Comparison of ENCODE assay signal across 15 mouse cellular contexts in the genomic region with DNA sequence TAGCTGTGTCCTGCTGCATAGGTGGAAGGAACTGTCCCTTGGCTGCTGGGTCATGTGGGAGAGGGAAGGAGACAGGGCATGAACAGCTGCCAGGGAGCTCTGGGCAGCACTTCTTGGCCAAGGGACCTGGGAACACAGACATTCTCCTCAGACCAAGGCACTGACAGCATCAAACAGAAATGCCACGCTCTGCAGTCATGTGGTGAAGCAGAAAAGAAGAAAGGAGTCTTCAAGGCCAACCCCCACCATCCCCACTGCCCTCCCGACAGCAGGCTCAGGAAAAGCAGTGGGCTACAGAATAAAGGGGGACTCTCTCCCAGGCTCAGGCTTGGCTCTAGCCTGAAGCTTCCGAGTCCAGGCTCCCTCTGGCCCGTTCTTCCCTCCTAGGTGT.
A peak's percentile ranks its signal among the peaks of the same experiment; 100 is the strongest.
DNase-seq lines count a peak whose midpoint lies in the region; ATAC-seq and TF ChIP-seq lines count a peak whose summit lies in the region.
"Had no signal": no experiment of that assay in that cellular context is flagged by ENCODE, and none has a peak within 500 bp of the region (broad histone marks: within the 10 kb centered on the region; RNA-seq: fewer than 3 reads in every experiment).

No protein-coding gene starts in this region.

- H3K9ac ChIP-seq in hindbrain, embryonic 13.5 days, result 0 out of 2 replicates have a peak overlapping the region, but pooled peaks have one; percentile 24
- no peak overlapping the region for H3K9ac ChIP-seq in limb, embryonic 14.5 days (ENCODE audit: low read depth, low read length, severe bottlenecking)
- H3K9ac ChIP-seq: heart, embryonic 15.5 days; intestine, embryonic 15.5 days; liver, embryonic 14.5 days had no signal

- no peak overlapping the region for H3K27ac ChIP-seq in hindbrain, embryonic 13.5 days
- H3K27ac ChIP-seq in hindbrain, embryonic 10.5 days, result no peak overlapping the region
- no peak overlapping the region for H3K27ac ChIP-seq in limb, embryonic 14.5 days (replicated peaks; ENCODE audit: low read depth, low read length)
- H3K27ac ChIP-seq: intestine, embryonic 15.5 days; liver, embryonic 14.5 days had no signal

- H3K27me3 ChIP-seq in hindbrain, embryonic 13.5 days, result no peaks in the 10 kb centered on the region
- H3K27me3 ChIP-seq in hindbrain, embryonic 10.5 days (ENCODE audit: insufficient read depth, poor library complexity, severe bottlenecking), result no peaks in the 10 kb centered on the region
- no peaks in the 10 kb centered on the region for H3K27me3 ChIP-seq in limb, embryonic 14.5 days (ENCODE audit: control insufficient read depth, insufficient read depth, low read length)
- H3K27me3 ChIP-seq: heart, embryonic 15.5 days; intestine, embryonic 15.5 days had no signal

- H3K4me2 ChIP-seq in hindbrain, embryonic 13.5 days, result no peak overlapping the region
- no peak overlapping the region for H3K4me2 ChIP-seq in limb, embryonic 14.5 days (replicated peaks; ENCODE audit: low read depth, low read length, severe bottlenecking)
- H3K4me2 ChIP-seq: heart, embryonic 15.5 days; intestine, embryonic 15.5 days had no signal

- H3K9me3 ChIP-seq in hindbrain, embryonic 13.5 days, result no peaks in the 10 kb centered on the region
- no peaks in the 10 kb centered on the region for H3K9me3 ChIP-seq in hindbrain, embryonic 10.5 days
- no peaks in the 10 kb centered on the region for H3K9me3 ChIP-seq in limb, embryonic 14.5 days (ENCODE audit: control insufficient read depth, low read length)
- H3K9me3 ChIP-seq: heart, embryonic 15.5 days; intestine, embryonic 15.5 days had no signal

- peaks cover 69% of the 10 kb centered on the region for H3K4me1 ChIP-seq in hindbrain, embryonic 13.5 days (replicated peaks)
- peaks cover 52% of the 10 kb centered on the region for H3K4me1 ChIP-seq in hindbrain, embryonic 10.5 days (replicated peaks)
- H3K4me1 ChIP-seq in limb, embryonic 14.5 days (ENCODE audit: control insufficient read depth, insufficient read depth, low read length), result peaks cover 48% of the 10 kb centered on the region

- no peak for ATAC-seq in hindbrain, embryonic 13.5 days (ENCODE audit: low FRiP score)
- 0 out of 2 replicates have a peak, but pooled peaks have one; percentile 13 for ATAC-seq in limb, embryonic 14.5 days (ENCODE audit: low FRiP score, low read depth)
- ATAC-seq: intestine, embryonic 15.5 days had no signal

- no peak for TF ChIP-seq POLR2A in limb, embryonic 14.5 days (IDR thresholded peaks at IDR 0.05; ENCODE audit: borderline replicate concordance, extremely low read depth, insufficient read depth, insufficient read length)

- no peak overlapping the region for H3K4me3 ChIP-seq in hindbrain, embryonic 13.5 days
- no peak overlapping the region for H3K4me3 ChIP-seq in hindbrain, embryonic 10.5 days
- no peak overlapping the region for H3K4me3 ChIP-seq in limb, embryonic 14.5 days (replicated peaks; ENCODE audit: low read length)
- H3K4me3 ChIP-seq: heart, embryonic 15.5 days; intestine, embryonic 15.5 days had no signal

- H3K36me3 ChIP-seq in hindbrain, embryonic 13.5 days, result no peaks in the 10 kb centered on the region
- no peaks in the 10 kb centered on the region for H3K36me3 ChIP-seq in hindbrain, embryonic 10.5 days
- H3K36me3 ChIP-seq in limb, embryonic 14.5 days (ENCODE audit: control insufficient read depth, insufficient read depth, low read length), result no peaks in the 10 kb centered on the region
- H3K36me3 ChIP-seq: heart, embryonic 15.5 days; intestine, embryonic 15.5 days had no signal

- DNase-seq in adrenal gland, adult 2 months, result peak; percentile 70
- DNase-seq in adrenal gland, adult 18-20 months (ENCODE audit: low spot score in 2 of 2), result no peak
- DNase-seq in hindbrain, embryonic 10.5 days (ENCODE audit: low spot score), result no peak
- DNase-seq in right cerebral cortex, postnatal 10 days (ENCODE audit: low spot score in 2 of 2), result peak; percentile 67 to 68
- no peak for DNase-seq in right cerebral cortex, postnatal 36 days (ENCODE audit: low spot score in 2 of 2)
- no peak for DNase-seq in limb, embryonic 14.5 days (ENCODE audit: low spot score)
- no peak for DNase-seq in layer of hippocampus, postnatal 10 days (ENCODE audit: low spot score in 2 of 2)
- DNase-seq: kidney, postnatal 25 days; lung, postnatal 36 days; retina, postnatal 1 day; thymus, postnatal 14 days had no signal

- 47% methylated on average over 4 of the region's 4 CpGs for WGBS in hindbrain, embryonic 13.5 days
- 55% methylated on average over 4 of the region's 4 CpGs for WGBS in hindbrain, embryonic 10.5 days
- 68% methylated on average over 3 of the region's 4 CpGs for WGBS in limb, embryonic 14.5 days

Comparison
In these comparisons a context has a peak if more than half of its experiments do, and no peak if none do; other contexts are left out.
1. DNase-seq: peak in adrenal gland, adult 2 months (single experiment) and right cerebral cortex, postnatal 10 days (2 of 2); none in adrenal gland, adult 18-20 months (0 of 2), hindbrain, embryonic 10.5 days (single experiment), right cerebral cortex, postnatal 36 days (0 of 2), limb, embryonic 14.5 days (single experiment) and layer of hippocampus, postnatal 10 days (0 of 2).